Mouse (Mus musculus) stomach, embryonic 16.5 days (tissue): Measurements from ENCODE around the gene Mymx. TPM values are rescaled to one million over a fixed set of nuclear protein-coding genes. Genes with fewer than 3 reads are reported as not detected.

ENCODE experiments used
- ATAC-seq: fragments of 200-750 bp; cut with Nextera tagmentation; 2 replicates; pipeline ENCODE4 v1.8.0; 2017; ENCODE audit warnings: moderate number of reproducible peaks, moderate TSS enrichment; ENCODE audit not compliant: insufficient read depth, low FRiP score
- H3K27ac ChIP-seq: fragments of 300-500 bp; sonication (generic); 2 replicates; pipeline ENCODE4 v1.5.1; 2014; ENCODE audit warnings: low read length
- H3K27me3 ChIP-seq: fragments of 300-500 bp; sonication (generic); 2 replicates; pipeline ENCODE4 v1.6.1; 2014; ENCODE audit warnings: low read length, control low read depth, mixed read lengths; ENCODE audit not compliant: control insufficient read depth, insufficient read depth
- H3K36me3 ChIP-seq: fragments of 300-500 bp; sonication (generic); 2 replicates; pipeline ENCODE4 v1.6.1; 2014; ENCODE audit warnings: low read length; ENCODE audit not compliant: control insufficient read depth, insufficient read depth
- H3K4me1 ChIP-seq: fragments of 300-500 bp; sonication (generic); 2 replicates; pipeline ENCODE4 v1.6.1; 2014; ENCODE audit warnings: low read length, control low read depth, mixed read lengths; ENCODE audit not compliant: control insufficient read depth, insufficient read depth
- H3K4me2 ChIP-seq: fragments of 300-500 bp; sonication (generic); 2 replicates; pipeline ENCODE4 v1.6.1; 2014; ENCODE audit warnings: low read depth, low read length, mixed read lengths
- H3K4me3 ChIP-seq: fragments of 300-500 bp; sonication (generic); replicated peaks from 2 replicates; pipeline ENCODE4 v1.5.1; 2014; ENCODE audit warnings: mild to moderate bottlenecking, low read length
- H3K9ac ChIP-seq: fragments of 300-500 bp; sonication (generic); 2 replicates; pipeline ENCODE4 v1.6.1; 2014; ENCODE audit warnings: low read length
- H3K9me3 ChIP-seq: fragments of 300-500 bp; sonication (generic); replicated peaks from 2 replicates; pipeline ENCODE4 v1.6.1; 2016; ENCODE audit warnings: low read length, control low read depth; ENCODE audit not compliant: control insufficient read depth
- WGBS: fragments of 180-500 bp; shearing (Covaris S2); extraction: QIAGEN DNeasy Blood & Tissue Kit; methylation state at CpG from one replicate; pipeline ENCODE4 v1.1.7; 2014; 5-methylcytosine and 5-hydroxymethylcytosine counted together
- polyA plus RNA-seq: library from polyadenylated mRNA; unstranded; fragments of >200 nt; fragmentation: Nextera tagmentation; extraction: Ambion mirVana; gene quantifications from 2 replicates; pipeline ENCODE4 v1.2.1, GENCODE M21; 2015

Gene Mymx
- polyA plus RNA-seq, 1 experiment from 2014 or later: 3.5 TPM

- H3K36me3 ChIP-seq: no peaks in the 10 kb centered on the region
- H3K9me3 ChIP-seq: no peaks in the 10 kb centered on the region
- H3K9ac ChIP-seq: no peak overlapping the region
- no peaks in the 10 kb centered on the region for H3K27me3 ChIP-seq
- 0 out of 2 replicates have a peak overlapping the region, but pooled peaks have one; percentile 32 for H3K27ac ChIP-seq
- H3K4me1 ChIP-seq: peaks cover 19% of the 10 kb centered on the region
- no peak overlapping the region for H3K4me3 ChIP-seq
- H3K4me2 ChIP-seq: no peak overlapping the region
- 70% methylated on average over 4 of the region's 4 CpGs for WGBS
- no peak for ATAC-seq
Observed at GRCm38 (mm10) chr17:45579554-45579953, 22.3 kb downstream of the Mymx start.

DNA sequence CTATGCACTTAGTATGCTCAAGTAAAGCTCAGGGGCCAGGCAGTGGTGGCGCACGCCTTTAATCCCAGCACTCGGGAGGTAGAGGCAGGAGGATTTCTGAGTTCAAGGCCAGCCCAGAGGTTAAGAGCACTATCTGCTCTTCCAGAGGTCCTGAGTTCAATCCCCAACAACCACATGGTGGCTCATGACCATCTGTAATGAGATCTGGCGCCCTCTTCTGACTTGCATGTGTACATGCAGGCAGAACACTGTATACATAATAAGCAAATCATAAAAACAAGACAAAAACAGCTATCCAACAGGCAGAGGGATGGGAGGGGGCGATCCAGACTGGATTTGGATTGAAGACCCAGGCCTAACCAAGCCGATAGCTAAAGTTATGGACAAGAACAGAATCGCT is 23.1 kb downstream of the Mymx start:
- H3K36me3 ChIP-seq: no peaks in the 10 kb centered on the region
- ATAC-seq: no peak
- peak overlapping the region; percentile 89 for H3K27ac ChIP-seq
- no peaks in the 10 kb centered on the region for H3K9me3 ChIP-seq
- no peaks in the 10 kb centered on the region for H3K27me3 ChIP-seq
- no peak overlapping the region for H3K4me2 ChIP-seq
- H3K4me3 ChIP-seq: no peak overlapping the region
- WGBS: 74% methylated on average over 7 of the region's 7 CpGs
- H3K9ac ChIP-seq: no peak overlapping the region
- H3K4me1 ChIP-seq: peaks cover 18% of the 10 kb centered on the region

GRCm38 (mm10) chr17:45578242-45578641 is 23.7 kb downstream of the Mymx start:
- Histone ChIP-seq H3K9me3 (no peaks in the 10 kb centered on the region), H3K27me3 (no peaks in the 10 kb centered on the region), H3K4me3 (no peak overlapping the region), H3K27ac (peak overlapping the region; percentile 89), H3K36me3 (no peaks in the 10 kb centered on the region), H3K4me2 (peak overlapping the region; percentile 18; the same call in 1 of the 2 replicates), H3K4me1 (peaks cover 18% of the 10 kb centered on the region), H3K9ac (no peak overlapping the region)
- no peak for ATAC-seq
- 41% methylated on average over 5 of the region's 5 CpGs for WGBS

DNA sequence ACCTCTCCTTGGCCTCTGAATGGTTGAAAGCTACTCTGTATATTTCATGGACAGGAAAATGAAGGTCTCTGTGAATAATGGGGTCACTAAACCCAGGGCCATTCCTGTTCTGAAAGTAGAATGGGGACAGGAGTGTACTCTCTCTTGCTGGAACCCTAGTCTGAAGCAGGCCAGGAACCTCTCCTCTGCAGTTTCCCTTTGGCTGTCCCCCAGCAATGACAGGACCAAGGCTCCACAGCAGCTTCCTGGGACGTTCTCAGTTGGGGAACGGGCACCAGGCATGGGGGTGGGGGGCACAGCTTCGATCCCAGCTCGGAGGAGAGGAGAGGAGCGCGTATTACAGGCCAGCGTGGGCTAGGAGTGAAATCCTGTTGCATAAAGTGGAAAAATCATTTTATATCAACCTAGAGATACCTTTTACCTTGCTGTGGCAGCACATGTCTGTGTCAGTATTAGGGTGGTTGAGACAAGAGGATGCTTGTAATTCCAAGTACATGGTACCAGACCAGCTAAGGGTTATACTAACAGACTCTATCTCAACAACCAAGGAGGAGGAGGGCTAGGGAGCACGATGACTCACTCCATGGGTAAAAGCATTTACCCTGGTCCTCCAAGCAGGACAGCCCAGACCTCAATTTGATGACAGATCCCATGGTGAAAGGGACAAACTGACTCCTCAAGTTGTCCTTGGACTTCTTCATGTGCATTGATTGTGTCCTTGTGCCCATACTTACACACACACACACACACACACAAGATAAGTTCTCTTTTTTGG is 26.6 kb downstream of the Mymx start:
- WGBS: 89% methylated on average over 8 of the region's 8 CpGs
- no peak overlapping the region for H3K4me3 ChIP-seq
- peak overlapping the region; percentile 95; the same call in 1 of the 2 replicates for H3K9ac ChIP-seq
- H3K9me3 ChIP-seq: no peaks in the 10 kb centered on the region
- H3K27me3 ChIP-seq: no peaks in the 10 kb centered on the region
- H3K36me3 ChIP-seq: peaks cover 16% of the 10 kb centered on the region
- H3K4me2 ChIP-seq: no peak overlapping the region
- peak overlapping the region; percentile 99 for H3K27ac ChIP-seq
- H3K4me1 ChIP-seq: peaks cover 17% of the 10 kb centered on the region
- no peak for ATAC-seq

DNA sequence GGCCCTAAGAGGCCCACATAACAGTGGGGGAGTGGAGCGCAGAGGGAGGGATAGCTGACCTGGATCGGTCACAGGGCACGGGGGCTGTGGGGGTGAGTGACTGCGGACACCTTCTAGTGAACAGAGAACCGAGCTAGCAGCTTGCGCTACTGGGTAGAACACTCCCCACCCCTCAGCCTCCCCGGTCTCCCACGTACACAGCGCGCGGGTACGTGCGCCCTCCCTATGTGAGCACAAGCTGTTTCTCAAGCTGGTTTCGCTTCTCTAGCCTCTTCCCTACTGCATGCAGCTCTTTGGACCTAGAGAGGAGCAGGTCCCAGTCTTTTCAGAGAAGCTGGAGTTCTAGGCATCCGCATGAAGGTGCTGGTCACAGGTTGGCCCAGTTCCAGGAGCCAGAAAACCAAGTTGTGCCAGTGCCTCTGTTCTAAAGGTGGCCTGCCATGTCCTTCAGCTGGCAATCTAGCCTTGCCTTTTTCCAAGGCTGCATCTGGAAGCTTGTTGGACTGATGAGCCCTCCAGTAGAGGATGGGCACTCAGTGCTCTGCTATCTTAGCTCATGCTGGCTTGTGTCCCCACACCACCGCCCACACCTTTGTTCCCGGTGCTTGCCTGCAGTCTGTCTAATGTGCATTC is 27.7 kb downstream of the Mymx start:
- H3K27me3 ChIP-seq: no peaks in the 10 kb centered on the region
- ATAC-seq: peak; percentile 69
- WGBS: 4% methylated on average over 17 of the region's 17 CpGs
- H3K4me1 ChIP-seq: peaks cover 24% of the 10 kb centered on the region
- H3K9ac ChIP-seq: peak overlapping the region; percentile 95
- no peaks in the 10 kb centered on the region for H3K9me3 ChIP-seq
- H3K4me2 ChIP-seq: peak overlapping the region; percentile 81
- peak overlapping the region; percentile 100 for H3K4me3 ChIP-seq
- peaks cover 25% of the 10 kb centered on the region for H3K36me3 ChIP-seq
- peak overlapping the region; percentile 99 for H3K27ac ChIP-seq

GRCm38 (mm10) chr17:45573780-45574123 is 28.1 kb downstream of the Mymx start:
- peak; percentile 77 for ATAC-seq
- Histone ChIP-seq H3K4me1 (peaks cover 24% of the 10 kb centered on the region), H3K27ac (peak overlapping the region; percentile 99), H3K4me2 (peak overlapping the region; percentile 81), H3K27me3 (no peaks in the 10 kb centered on the region), H3K36me3 (peaks cover 30% of the 10 kb centered on the region), H3K9me3 (no peaks in the 10 kb centered on the region), H3K9ac (peak overlapping the region; percentile 95), H3K4me3 (peak overlapping the region; percentile 100)
- 0% methylated on average over 18 of the region's 18 CpGs for WGBS

DNA sequence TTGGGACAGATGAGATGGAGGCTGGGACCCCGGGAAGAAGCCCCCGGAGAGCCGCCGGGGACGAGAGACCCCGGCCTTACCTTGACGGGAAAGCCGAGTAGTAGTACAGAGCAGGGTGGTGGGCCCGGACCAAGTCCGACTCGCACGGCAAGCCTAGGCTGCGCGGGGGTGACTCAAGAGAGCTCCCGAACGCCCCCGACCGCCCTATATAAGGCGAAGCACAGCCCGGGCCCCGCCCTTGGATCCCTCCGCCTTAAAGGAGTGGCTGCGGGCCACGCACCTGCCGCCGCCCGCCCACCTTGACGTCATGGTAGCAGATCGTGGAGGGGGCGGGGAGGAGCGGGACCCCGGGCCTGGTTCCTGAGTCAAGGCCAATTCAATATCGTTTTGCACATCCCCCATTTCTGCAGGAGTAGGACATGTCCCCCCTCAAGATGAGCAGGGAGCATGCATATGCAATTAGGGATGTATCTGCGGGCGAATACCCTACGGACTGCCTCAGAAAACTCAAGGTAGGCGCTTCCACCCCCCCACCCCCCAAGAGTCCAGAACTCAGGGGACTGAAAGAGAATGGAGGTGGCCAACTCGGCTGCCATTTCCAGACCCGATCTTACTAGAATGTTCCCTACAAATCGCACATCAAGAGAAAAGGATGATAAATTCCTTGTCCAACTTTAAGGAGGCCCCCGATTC is 28.7 kb downstream of the Mymx start, which contains the start of gene Hsp90ab1:
Gene Hsp90ab1, minus strand, starts transcription at position 185 of the 693 bp plus-strand sequence.
- Histone ChIP-seq H3K4me2 (peak within 1 kb of the TSS; percentile 86), H3K9ac (peak within 1 kb of the TSS; percentile 100), H3K4me3 (peak within 1 kb of the TSS; percentile 100), H3K27ac (peak within 1 kb of the TSS; percentile 99), H3K9me3 (no peaks in the 10 kb centered on the region), H3K4me1 (peaks cover 24% of the 10 kb centered on the region), H3K36me3 (peaks cover 35% of the 10 kb centered on the region), H3K27me3 (no peaks in the 10 kb centered on the region)
- ATAC-seq: peak; percentile 84
- WGBS: 1% methylated on average over 40 of the region's 41 CpGs

DNA sequence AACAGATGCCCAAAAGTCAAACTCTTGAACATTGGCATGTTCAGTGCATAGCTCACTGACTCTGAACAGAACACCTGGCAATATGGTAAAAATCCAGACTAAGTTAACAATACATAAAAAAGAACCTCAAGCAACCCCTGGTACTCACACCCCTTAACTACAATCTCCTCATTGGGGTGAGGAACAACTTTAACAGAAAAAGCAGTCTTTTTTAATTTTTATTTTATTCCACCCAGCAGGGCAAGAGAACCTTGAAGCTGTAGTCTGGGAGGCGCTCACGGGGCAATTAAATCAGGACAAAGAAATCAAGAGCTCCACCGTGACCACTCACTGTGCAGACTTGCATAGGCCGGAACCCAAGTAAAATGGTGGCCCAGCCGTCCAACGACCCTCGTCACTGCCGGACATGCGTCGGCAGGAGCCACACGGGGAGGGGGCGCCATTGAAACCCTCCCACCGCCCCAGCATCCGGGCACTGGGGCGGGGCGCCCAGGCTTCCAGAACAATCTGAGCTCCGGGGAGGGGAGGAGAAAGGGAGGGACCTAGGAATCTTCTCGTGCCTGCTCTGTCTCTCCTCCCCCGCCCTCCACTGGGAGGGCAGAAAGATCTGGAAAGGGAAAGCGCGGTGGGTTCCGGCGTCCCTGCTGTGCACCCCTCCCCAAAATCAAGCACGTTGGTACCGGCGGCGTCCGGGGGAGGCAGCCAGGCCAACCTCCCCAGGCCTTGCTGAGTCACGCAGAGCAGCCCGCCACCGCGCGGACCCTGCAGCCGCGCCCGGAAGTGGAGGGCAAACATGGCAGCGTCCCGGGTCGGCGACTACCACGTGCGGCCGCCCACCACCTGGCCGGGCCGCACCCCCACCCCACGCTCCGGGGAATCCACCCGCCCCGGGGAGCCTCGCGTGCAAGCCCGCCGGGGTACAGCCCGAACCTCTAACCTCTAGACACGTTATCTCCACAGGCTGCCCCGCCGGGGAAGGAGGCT is 29.5 kb downstream of the Mymx start:
- peak overlapping the region; percentile 99 for H3K27ac ChIP-seq
- H3K9ac ChIP-seq: peak overlapping the region; percentile 100
- H3K36me3 ChIP-seq: peaks cover 43% of the 10 kb centered on the region
- H3K4me2 ChIP-seq: peak overlapping the region; percentile 86
- no peaks in the 10 kb centered on the region for H3K9me3 ChIP-seq
- peak; percentile 48; the same call in 1 of the 2 replicates for ATAC-seq
- peaks cover 24% of the 10 kb centered on the region for H3K4me1 ChIP-seq
- 0% methylated on average over 57 of the region's 57 CpGs for WGBS
- no peaks in the 10 kb centered on the region for H3K27me3 ChIP-seq
- H3K4me3 ChIP-seq: peak overlapping the region; percentile 100
